Mouse (Mus musculus): ENCODE measurements around the gene Olfr803. TPM values are rescaled to one million over a fixed set of nuclear protein-coding genes. Genes with fewer than 3 reads are reported as not detected.

Olfr803 gene
- total RNA-seq (2021) = not detected in 2 replicates
- long read RNA-seq = 0 reads

DNA sequence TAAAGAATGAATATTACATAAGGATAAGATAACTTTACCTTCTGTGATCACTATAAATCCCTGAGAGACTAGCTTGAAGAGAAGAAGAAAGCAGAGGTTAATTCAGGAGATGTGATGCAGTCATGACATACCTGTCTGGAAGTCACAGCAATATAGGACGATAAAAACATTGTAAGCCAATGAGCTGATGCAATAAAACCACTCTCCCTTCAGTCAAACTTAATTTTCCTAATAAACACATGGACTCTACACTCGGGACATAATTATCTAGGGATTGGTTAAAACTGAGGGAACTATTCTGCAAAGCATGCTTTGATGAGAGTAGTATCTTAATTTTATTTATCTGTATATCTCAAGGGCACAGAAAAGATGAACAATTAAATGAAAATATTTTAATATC is at the start of gene Olfr803:
Gene Olfr803 (minus strand): TSS at position 101 of the 400 bp plus-strand sequence.
- no peak for DNase-seq

DNA sequence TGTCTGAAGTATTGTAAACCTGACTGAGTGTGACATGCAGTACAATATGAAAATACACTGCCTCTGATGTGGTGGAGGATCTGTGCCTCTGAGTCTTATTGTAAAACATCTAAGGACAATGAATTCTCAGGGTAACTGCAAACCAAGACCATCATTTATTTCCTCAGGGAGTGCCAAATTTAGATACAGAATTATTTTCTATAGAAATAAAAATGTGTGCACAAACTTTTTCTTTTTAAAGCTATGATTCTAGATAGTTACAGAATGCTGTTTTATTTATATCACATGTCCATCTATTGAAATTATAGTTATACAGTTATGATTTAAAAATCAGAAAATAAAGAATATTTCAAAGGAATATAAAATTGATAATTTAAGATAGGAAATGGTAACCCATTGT is 47.7 kb upstream of the Olfr803 start, which contains the start of gene Olfr806:
Gene Olfr806 (minus strand): TSS at position 101 of the 400 bp plus-strand sequence.
- DNase-seq = no peak

- no peak for DNase-seq
Measured at GRCm38 (mm10) chr10:129729275-129729674, 35.2 kb upstream of the Olfr803 start, which contains the start of gene Olfr805. Olfr805 (minus strand) TSS chr10:129729375.

DNA sequence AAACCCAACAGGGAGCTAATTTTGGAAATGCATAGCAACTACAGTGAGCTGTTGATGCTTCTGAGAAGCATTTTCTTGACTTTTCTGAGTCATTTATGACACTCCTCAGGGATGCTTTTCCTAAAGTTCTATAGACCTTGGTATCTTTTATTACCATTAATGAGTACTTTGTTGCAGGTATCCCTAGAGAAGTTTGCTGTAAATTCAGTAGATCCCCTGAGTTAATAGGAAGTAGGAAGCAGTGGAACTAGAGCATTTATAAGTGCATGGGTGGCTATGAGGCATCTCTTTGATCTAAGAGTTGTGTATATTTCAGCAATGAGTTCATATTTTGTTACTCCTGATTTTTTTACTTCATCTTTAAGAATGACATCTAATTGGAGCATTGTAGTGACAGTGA is 8.8 kb upstream of the Olfr803 start, which contains the start of gene Olfr804:
Gene Olfr804 (plus strand): TSS at position 301 of the 400 bp plus-strand sequence.
- no peak for DNase-seq

DNA sequence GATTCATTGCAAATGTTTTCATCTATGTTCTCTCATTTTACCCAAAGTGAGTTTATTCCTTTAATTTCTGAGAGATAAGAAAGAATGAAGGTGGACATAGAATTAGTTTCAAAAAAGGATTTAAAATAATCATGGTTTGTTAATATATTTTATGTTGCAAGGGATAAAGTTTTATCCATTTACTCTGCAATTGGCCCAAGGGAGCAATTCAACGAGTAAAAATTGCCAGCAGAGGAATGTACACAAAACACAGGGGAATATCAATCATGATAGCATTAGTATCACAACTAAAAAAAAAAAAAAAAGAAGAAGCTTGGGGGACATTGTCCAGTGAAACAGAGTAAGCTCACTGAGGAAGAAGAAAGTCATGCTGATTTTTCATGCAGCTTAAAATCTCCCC is 6.0 kb downstream of the Olfr803 start, which contains the start of gene Olfr802:
Gene Olfr802 (minus strand): TSS at position 101 of the 400 bp plus-strand sequence.
- no peak for DNase-seq

GRCm38 (mm10) chr10:129673765-129674164 is 20.3 kb downstream of the Olfr803 start, which contains the start of gene Olfr801:
Olfr801 (minus strand) TSS chr10:129673865.
- no peak for DNase-seq

DNA sequence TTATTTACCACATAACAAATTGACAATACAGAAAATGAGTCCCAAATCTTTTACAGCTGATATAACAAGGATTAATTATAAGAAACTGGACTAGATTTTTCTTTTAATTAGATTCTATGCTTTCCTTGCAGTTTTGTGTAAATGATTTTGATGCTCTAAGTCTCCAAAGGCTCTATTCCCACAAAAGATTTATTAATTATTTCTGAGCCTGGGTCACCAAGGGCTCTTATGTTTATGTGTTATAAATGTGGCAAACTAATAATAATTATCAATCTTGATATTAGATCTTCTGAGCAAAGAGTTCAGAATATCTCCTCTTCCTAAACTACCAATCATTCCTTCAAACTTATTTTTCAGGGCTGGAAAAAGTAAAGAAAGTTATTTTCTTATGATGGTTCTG is 36.7 kb downstream of the Olfr803 start, which contains the start of gene Olfr800:
Gene Olfr800 (plus strand): TSS at position 301 of the 400 bp plus-strand sequence.
- no peak for DNase-seq

DNA sequence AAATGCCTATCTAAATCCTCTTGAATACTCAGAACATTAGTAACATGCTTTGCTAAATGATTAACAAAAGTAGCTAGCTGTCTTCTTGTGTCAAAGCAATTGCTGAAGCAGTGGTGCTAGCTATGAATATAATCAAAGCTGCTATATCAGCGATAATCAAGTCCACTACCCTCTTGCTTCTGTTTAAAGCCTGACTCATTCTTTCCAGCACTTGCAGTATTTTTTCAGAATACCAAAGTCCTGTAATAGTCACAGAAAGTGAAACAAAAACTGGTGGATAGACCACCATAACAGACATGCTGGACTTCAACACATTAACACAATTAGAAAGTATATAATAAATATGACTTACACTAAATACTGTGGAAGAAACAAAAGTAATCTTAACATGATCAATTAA is 42.3 kb downstream of the Olfr803 start:
- no peak for DNase-seq

Small RNA genes lying within 50 kb of the gene (microRNA-seq; reads per million reads assigned to microRNA genes)
- gene Gm24485 = 0 reads per million in 2 experiments

Other genes with a start within 250 kb of the Olfr803 start
- gene Olfr787, start 232.4 kb downstream of the Olfr803 start, total RNA-seq (2021) = not detected in 2 replicates
- not detected in 2 replicates for gene Olfr788, start 223.3 kb downstream of the Olfr803 start, total RNA-seq (2021)
- not detected in 2 replicates for gene Olfr789, start 209.5 kb downstream of the Olfr803 start, total RNA-seq (2021)
- not detected in 2 replicates for gene Olfr790, start 195.8 kb downstream of the Olfr803 start, total RNA-seq (2021)
- gene Olfr791, start 172.5 kb downstream of the Olfr803 start, total RNA-seq (2021) = not detected in 2 replicates
- not detected in 2 replicates for gene Olfr792, start 155.1 kb downstream of the Olfr803 start, total RNA-seq (2021)
- not detected in 2 replicates for gene Olfr794, start 126.6 kb downstream of the Olfr803 start, total RNA-seq (2021)
- not detected in 2 replicates for gene Olfr796, start 81.7 kb downstream of the Olfr803 start, total RNA-seq (2021)
- not detected in 2 replicates for gene Olfr798, start 66.4 kb downstream of the Olfr803 start, total RNA-seq (2021)
- gene Olfr799, start 56.8 kb downstream of the Olfr803 start, total RNA-seq (2021) = not detected in 2 replicates
- not detected in 2 replicates for gene Olfr800, start 36.6 kb downstream of the Olfr803 start, total RNA-seq (2021)
- not detected in 2 replicates for gene Olfr801, start 20.4 kb downstream of the Olfr803 start, total RNA-seq (2021)
- not detected in 2 replicates for gene Olfr802, start 6.1 kb downstream of the Olfr803 start, total RNA-seq (2021)
- gene Olfr804, start 8.9 kb upstream of the Olfr803 start, total RNA-seq (2021) = not detected in 2 replicates
- not detected in 2 replicates for gene Olfr805, start 35.1 kb upstream of the Olfr803 start, total RNA-seq (2021)
- gene Olfr806, start 47.6 kb upstream of the Olfr803 start, total RNA-seq (2021) = not detected in 2 replicates
- gene Olfr807, start 63.5 kb upstream of the Olfr803 start, total RNA-seq (2021) = not detected in 2 replicates
- gene Olfr808, start 71.2 kb upstream of the Olfr803 start, total RNA-seq (2021) = not detected in 2 replicates
- not detected in 2 replicates for gene Olfr809, start 80.4 kb upstream of the Olfr803 start, total RNA-seq (2021)
- not detected in 2 replicates for gene Olfr810, start 100.6 kb upstream of the Olfr803 start, total RNA-seq (2021)
- gene Olfr811, start 110.1 kb upstream of the Olfr803 start, total RNA-seq (2021) = not detected in 2 replicates
- gene Olfr812, start 151.8 kb upstream of the Olfr803 start, total RNA-seq (2021) = not detected in 2 replicates
- gene Olfr813, start 161.1 kb upstream of the Olfr803 start, total RNA-seq (2021) = not detected in 2 replicates
- gene Olfr814, start 185.6 kb upstream of the Olfr803 start, total RNA-seq (2021) = not detected in 2 replicates
- gene Olfr815, start 211.6 kb upstream of the Olfr803 start, total RNA-seq (2021) = not detected in 2 replicates
- not detected in 2 replicates for gene Olfr816, start 221.3 kb upstream of the Olfr803 start, total RNA-seq (2021)

Data from adrenal gland, postnatal 25 days (tissue).